Mouse (Mus musculus): ENCODE results near the gene Cth. TPM values are rescaled to one million over a fixed set of nuclear protein-coding genes. Genes with fewer than 3 reads are reported as not detected.
"Not testable (repeated sequence)": the region's sequence is repeated elsewhere in the genome, so short reads cannot be mapped to it uniquely, and the experiment has no call there.

The Cth gene
- total RNA-seq (2021) = 1 to 10 TPM; 2.2 to 4.3 TPM
- long read RNA-seq, experiment 1, partial matches to known transcripts = 1 of 3 reads
- long read RNA-seq, experiment 1, other reads (novel, unspliced or antisense) = 0 of 3 reads
- long read RNA-seq, experiment 2, transcript Cth-201 (12 exons, 1,815 nt) = major isoform, 5 of 8 reads
- long read RNA-seq, experiment 2, partial matches to known transcripts = 2 of 8 reads
- long read RNA-seq, experiment 2, other reads (novel, unspliced or antisense) = 1 of 8 reads

GRCm38 (mm10) chr3:157924692-157925328 is at the start of gene Cth:
Cth (minus strand) TSS chr3:157925077.
- intact Hi-C loops (cut with DNase I) = no loop called here

DNA sequence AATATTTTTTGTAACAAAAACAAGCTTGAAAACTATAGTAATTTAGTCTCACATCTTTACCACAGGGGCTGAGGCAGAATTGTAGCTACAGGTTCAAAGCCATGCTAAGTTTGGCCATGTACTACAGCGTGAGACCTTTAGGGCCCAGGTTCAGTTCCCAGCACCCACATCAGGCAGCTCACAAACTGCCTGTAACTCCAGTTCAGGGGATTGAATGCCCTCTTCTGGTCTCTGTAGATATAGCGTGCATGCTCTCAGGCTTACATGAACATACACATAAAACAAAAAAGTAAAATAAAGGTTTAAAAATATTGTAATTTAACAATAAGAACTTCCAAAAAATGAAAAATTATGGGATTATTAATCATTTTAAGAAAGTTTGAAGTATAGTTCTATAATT is 48.4 kb upstream of the Cth start:
- intact Hi-C loops (cut with DNase I) = no loop called here
- DNase-seq = no peak

More at GRCm38 (mm10) chr3:157924692-157925328, at the start of gene Cth:
- DNase-seq = peak; percentile 71 to 77

DNA sequence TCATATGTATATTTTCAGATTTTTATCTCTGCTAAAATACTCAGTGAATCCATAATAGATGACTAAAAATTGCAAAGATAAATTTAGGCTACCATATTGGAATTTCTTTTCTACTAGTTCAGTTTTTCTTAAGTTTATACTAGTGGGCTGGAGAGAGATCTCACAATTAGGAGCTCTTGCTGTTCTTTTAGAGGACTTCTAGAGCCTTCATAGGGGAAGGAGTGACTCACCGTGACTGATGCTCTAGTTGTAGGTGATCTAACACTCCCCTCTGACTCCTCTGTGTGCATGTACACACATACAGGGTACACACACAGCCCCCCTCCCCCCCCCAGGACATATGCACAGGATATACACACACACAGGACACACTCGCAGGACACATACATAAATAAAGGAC is 46.3 kb upstream of the Cth start:
- DNase-seq = no peak
- intact Hi-C loops (cut with DNase I) = no loop called here

- intact Hi-C loops (cut with DNase I) = no loop called here
- DNase-seq = no peak
Observed at GRCm38 (mm10) chr3:157957320-157957719, 32.4 kb upstream of the Cth start.

GRCm38 (mm10) chr3:157956201-157956600 is 31.3 kb upstream of the Cth start:
- intact Hi-C loops (cut with DNase I) = no loop called here
- DNase-seq = no peak

- intact Hi-C loops (cut with DNase I) = no loop called here
Observed at GRCm38 (mm10) chr3:157955466-157955865, 30.6 kb upstream of the Cth start.

GRCm38 (mm10) chr3:157952716-157953115 is 27.8 kb upstream of the Cth start:
- intact Hi-C loops (cut with DNase I) = no loop called here
- DNase-seq = no peak

More at GRCm38 (mm10) chr3:157955466-157955865, 30.6 kb upstream of the Cth start:
- DNase-seq = no peak

- intact Hi-C loops (cut with DNase I) = loop anchor here (2.0 kb wide), 1 partner anchor 89 kb away; the partner anchor contains the start of genes Lrrc40 and Srsf11
- DNase-seq = peak in 1 of 2 experiments; percentile 4
Observed at GRCm38 (mm10) chr3:157947383-157948280, 22.8 kb upstream of the Cth start.

DNA sequence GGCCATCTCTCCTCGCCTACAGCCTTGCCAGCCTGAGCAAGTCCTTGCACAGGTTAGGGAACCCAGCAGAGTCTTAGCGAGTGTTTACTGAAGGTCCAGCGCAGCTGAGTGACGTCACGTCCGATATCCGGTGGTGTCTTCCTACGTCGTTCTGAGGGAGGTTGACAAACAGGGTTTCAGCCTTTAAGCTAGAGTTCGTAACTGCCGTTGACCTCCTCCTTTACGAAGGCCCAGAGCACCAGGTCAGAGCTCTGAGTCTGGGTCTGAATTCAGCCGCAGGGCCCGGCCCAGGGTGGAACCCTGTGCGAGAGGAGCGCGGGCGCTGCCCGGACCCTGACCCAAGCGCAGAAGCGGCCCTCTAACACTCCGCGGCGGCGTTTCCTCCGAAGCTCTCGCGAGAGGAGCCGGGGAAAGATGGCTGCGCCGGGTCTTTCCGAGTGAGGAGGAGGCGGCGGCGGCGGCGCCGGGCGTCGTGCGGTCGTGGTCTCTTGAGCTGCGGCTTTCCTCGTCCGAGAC is 22.0 kb upstream of the Cth start, which contains the start of gene Ankrd13c:
Gene Ankrd13c, plus strand, starts transcription at position 397 of the 516 bp plus-strand sequence.
- DNase-seq = peak; percentile 86 to 90
- intact Hi-C loops (cut with DNase I) = loop anchor here (2.0 kb wide), 1 partner anchor 90 kb away; the partner anchor contains the start of genes Lrrc40 and Srsf11

GRCm38 (mm10) chr3:157938585-157938984 is 13.7 kb upstream of the Cth start:
- DNase-seq = no peak
- intact Hi-C loops (cut with DNase I) = no loop called here

DNA sequence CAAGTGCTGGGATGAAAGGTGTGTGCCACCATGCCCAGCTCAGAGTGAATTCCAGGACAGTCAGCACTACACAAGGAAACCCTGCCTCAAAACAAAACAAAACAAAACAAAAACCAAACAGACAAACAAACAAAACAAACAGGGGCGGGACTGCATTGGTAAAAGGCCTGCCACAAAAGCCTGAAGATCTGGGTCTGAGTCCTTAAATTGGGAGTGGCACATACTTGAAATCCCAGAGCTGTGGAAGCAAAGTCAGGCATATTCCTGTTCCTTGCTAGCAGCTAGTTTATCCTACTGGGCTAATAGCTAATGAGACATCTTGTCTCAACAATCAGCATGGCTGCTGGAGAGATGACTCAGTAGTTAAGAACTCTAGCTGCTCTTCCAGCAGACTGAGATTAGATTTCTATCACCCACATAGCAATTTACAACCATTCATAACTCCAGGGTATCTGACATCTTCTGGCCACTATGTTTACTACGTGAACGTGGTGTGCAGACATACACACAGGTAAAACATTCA is 9.5 kb upstream of the Cth start:
- intact Hi-C loops (cut with DNase I) = no loop called here
- no peak for DNase-seq

GRCm38 (mm10) chr3:157933223-157933622 is 8.3 kb upstream of the Cth start:
- DNase-seq; intact Hi-C loops (cut with DNase I): not testable (repeated sequence)

- DNase-seq = no peak
- intact Hi-C loops (cut with DNase I) = no loop called here
Observed at GRCm38 (mm10) chr3:157932074-157932473, 7.2 kb upstream of the Cth start.

DNA sequence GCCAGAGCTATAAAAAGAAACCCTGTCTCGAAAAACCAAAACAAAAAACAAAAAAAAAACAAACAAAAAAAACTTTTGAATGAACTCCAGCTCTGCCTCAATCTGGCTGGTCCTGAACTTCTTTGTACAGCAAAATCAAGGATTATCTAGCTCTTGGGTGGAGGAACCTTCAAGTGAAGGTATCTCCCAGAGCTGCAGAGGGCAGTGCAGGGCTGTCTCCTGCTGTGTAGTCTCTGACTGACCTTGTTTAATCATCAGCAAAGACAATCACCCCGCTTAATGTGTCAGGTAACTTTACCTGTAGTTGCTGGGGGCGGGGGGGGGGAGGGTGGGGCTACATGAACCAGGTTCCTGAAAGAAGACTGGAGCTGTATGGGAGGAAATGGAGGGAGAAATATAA is 6.7 kb upstream of the Cth start:
- DNase-seq = no peak
- intact Hi-C loops (cut with DNase I) = no loop called here

DNA sequence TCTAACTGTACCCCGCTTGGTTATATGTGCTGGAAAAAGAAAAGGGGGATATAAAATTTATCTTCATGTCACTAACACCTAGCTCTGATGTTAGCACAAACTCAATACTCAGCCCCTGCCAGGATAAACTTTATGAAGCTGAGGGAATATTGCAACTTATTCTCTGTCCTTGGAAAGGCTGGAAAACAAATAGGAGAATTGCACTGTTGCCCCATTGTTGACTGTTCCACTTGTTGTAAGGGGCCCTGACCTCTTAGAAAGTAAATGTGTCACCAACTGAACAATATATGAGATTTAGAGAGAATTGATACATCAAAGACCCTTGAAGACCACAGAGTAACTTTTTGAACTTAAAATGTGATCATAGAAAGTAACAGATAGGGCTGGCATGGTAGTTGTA is 4.5 kb upstream of the Cth start:
- intact Hi-C loops (cut with DNase I) = no loop called here
- no peak for DNase-seq

DNA sequence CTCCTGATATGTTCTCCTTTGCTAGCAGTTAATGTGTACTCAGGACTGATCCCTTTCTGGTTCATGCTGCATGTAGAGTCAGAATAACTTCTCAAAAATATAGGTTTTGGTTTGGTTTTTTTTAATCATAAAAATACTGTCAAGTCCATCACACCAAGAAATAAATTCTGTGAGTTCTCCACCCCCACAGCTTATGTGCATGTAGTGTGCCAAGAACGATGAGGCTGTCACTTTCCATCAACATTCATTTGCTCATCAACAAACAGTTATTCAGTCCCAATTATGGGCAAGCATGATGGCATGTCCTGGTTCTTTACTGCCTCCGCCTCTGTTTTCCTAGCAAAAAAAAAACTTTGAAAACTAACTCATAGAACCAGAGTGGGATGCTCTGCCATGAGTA is 3.9 kb upstream of the Cth start:
- intact Hi-C loops (cut with DNase I) = no loop called here
- DNase-seq = no peak

DNA sequence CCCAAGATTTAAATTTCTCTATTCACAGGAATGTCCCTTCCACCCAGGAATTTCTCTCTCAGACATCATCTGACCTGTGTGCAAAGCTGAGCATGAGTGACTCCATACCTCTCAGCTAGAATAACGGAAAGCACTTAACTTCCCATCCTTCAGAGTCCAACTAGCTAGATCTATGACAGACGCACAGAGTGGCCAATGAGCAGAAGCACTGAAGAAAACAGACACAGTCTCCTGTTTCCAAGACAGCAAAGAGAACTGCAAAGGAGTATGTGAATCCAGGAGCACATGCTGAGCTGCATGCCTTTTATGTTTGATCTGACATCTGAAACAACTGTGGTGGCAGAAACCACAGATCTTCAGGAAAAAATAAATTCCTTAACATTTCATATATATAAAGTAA is 1.9 kb upstream of the Cth start:
- no peak for DNase-seq
- intact Hi-C loops (cut with DNase I) = no loop called here

DNA sequence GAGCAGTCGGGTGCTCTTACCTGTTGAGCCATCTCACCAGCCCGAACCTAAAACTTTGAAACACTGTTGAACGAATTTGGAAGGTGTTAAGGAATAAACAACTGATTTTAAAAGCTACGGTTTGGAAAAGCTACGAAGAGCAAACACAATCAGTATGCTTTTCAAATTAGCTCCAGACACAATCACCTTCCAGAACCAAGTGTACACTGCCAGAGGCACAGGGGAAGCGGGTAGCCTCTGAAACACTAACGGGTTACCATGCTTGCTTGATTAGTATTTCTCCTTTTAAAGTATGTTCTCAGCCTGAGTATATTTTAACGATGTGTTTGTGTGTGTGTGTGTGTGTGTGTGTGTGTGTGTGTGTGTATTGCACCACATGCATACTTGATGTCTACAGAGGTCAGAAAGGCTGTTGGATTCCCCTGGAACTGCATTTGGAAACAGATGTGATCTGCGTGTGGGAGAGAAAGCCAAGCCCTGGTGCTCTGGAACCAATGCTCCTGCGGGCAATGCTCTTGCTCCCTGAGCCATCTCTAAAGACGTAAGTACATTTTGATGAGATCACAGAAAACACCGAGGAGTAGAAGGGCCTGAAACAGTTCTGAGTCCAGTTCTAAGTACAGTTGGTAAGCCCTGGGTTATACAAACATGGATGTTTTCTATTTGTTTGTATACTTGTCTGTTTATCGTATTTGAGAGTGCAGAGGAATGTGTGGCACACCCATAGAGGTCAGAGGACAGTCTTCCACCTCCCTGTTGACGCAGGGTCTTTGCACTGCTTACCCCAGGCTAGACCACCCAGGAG is 1.0 kb upstream of the Cth start:
- intact Hi-C loops (cut with DNase I) = no loop called here

GRCm38 (mm10) chr3:157923268-157923835 is 1.5 kb downstream of the Cth start:
- no peak for DNase-seq
- intact Hi-C loops (cut with DNase I) = no loop called here

More for the DNA sequence above, 1.0 kb upstream of the Cth start:
- no peak for DNase-seq

Measured in gastrocnemius, postnatal 36 days (tissue).